Mouse (Mus musculus) MEL (cell line): ENCODE data around the gene Gsk3b. TPM values are rescaled to one million over a fixed set of nuclear protein-coding genes. Genes with fewer than 3 reads are reported as not detected.

Experiments
- DNase-seq: peaks from one replicate; pipeline ENCODE4 v3.0.0; 2011; ENCODE audit warnings: low read depth, low spot score
- H3K27ac ChIP-seq: 2 replicates; pipeline ENCODE4 v1.5.1; 2012; ENCODE audit warnings: low read depth, mild to moderate bottlenecking, control low read depth, low read length, moderate library complexity; ENCODE audit not compliant: control insufficient read depth
- H3K27me3 ChIP-seq, 2 experiments: fragments of 150-350 bp in 1 of 2; sonication (generic) in 1 of 2; 2 replicates each; pipeline ENCODE4 v1.6.1; 2012; ENCODE audit warnings: low read length in 2 of 2, mild to moderate bottlenecking in 2 of 2, improper control_type of control experiment in 1 of 2, moderate library complexity in 1 of 2; ENCODE audit not compliant: insufficient read depth in 2 of 2, control insufficient read depth in 1 of 2
- H3K36me3 ChIP-seq, 2 experiments: 2 replicates each; pipeline ENCODE4 v1.6.1; 2012 to 2014; ENCODE audit warnings: low read length in 2 of 2, improper control_type of control experiment in 1 of 2, inconsistent platforms in 1 of 2, mild to moderate bottlenecking in 1 of 2; ENCODE audit not compliant: insufficient read depth in 2 of 2, control insufficient read depth in 1 of 2
- H3K4me1 ChIP-seq, 2 experiments: fragments of 150-350 bp in 1 of 2; sonication (generic) in 1 of 2; 2 replicates each; pipeline ENCODE4 v1.6.1; 2012; ENCODE audit warnings: low read length in 2 of 2, improper control_type of control experiment in 1 of 2, mild to moderate bottlenecking in 1 of 2; ENCODE audit not compliant: insufficient read depth in 2 of 2, control insufficient read depth in 1 of 2
- H3K4me3 ChIP-seq, 2 experiments: fragments of 150-350 bp in 1 of 2; sonication (generic) in 1 of 2; 2 replicates each; pipeline ENCODE4 v1.5.1; 2012; ENCODE audit warnings: low read depth in 2 of 2, low read length in 2 of 2, mild to moderate bottlenecking in 2 of 2, moderate library complexity in 2 of 2, control low read depth in 1 of 2, improper control_type of control experiment in 1 of 2; ENCODE audit not compliant: control insufficient read depth in 1 of 2, insufficient read depth in 1 of 2
- H3K79me2 ChIP-seq: 2 replicates; pipeline ENCODE4 v1.6.1; 2012; ENCODE audit warnings: mild to moderate bottlenecking, low read length, moderate library complexity; ENCODE audit not compliant: control insufficient read depth, poor library complexity, insufficient read depth
- H3K9ac ChIP-seq: 2 replicates; pipeline ENCODE4 v1.6.1; 2012; ENCODE audit warnings: low read depth, mild to moderate bottlenecking, control low read depth, low read length, moderate library complexity; ENCODE audit not compliant: control insufficient read depth, poor library complexity, severe bottlenecking
- H3K9me3 ChIP-seq: fragments of 150-350 bp; sonication (generic); replicated peaks from 2 replicates; pipeline ENCODE4 v1.6.1; 2012; ENCODE audit warnings: mild to moderate bottlenecking, low read length, improper control_type of control experiment, moderate library complexity; ENCODE audit not compliant: insufficient read depth
- CHD2 ChIP-seq: IDR thresholded peaks from 2 replicates; pipeline ENCODE4 v1.6.1; 2011; ENCODE audit warnings: low read length, improper control_type of control experiment
- CTCF ChIP-seq, 3 experiments: IDR thresholded peaks in 2 of 3; conservative IDR thresholded peaks in 1 of 3; 2 replicates each; pipeline ENCODE4 v1.5.1; 2011 to 2012; ENCODE audit warnings: low read length in 3 of 3, low read depth in 2 of 3, mild to moderate bottlenecking in 2 of 3, improper control_type of control experiment in 1 of 3, inconsistent platforms in 1 of 3, mixed read lengths in 1 of 3, moderate library complexity in 1 of 3; ENCODE audit not compliant: control insufficient read depth in 1 of 3, insufficient read depth in 1 of 3, poor library complexity in 1 of 3, severe bottlenecking in 1 of 3
- ELF1 ChIP-seq: IDR thresholded peaks from 2 replicates; pipeline ENCODE4 v1.6.1; 2014; ENCODE audit warnings: low read depth, mild to moderate bottlenecking, inconsistent platforms, low read length, improper control_type of control experiment, moderate library complexity
- GABPA ChIP-seq: IDR thresholded peaks from 2 replicates; pipeline ENCODE4 v1.6.1; 2012; ENCODE audit warnings: low read depth, mild to moderate bottlenecking, inconsistent platforms, low read length, improper control_type of control experiment, moderate library complexity
- GATA1 ChIP-seq: IDR thresholded peaks from 2 replicates; pipeline ENCODE4 v1.6.1; 2011; ENCODE audit warnings: low read depth, low read length, improper control_type of control experiment
- HCFC1 ChIP-seq: IDR thresholded peaks from 2 replicates; pipeline ENCODE4 v1.6.1; 2012; ENCODE audit warnings: low read depth, mild to moderate bottlenecking, inconsistent platforms, low read length, improper control_type of control experiment, moderate library complexity
- JUND ChIP-seq: IDR thresholded peaks from 2 replicates; pipeline ENCODE4 v1.6.1; 2011; ENCODE audit warnings: low read depth, mild to moderate bottlenecking, improper control_type of control experiment, low read length
- MAFK ChIP-seq: IDR thresholded peaks from 2 replicates; pipeline ENCODE4 v1.6.1; 2011; ENCODE audit warnings: low read depth, mild to moderate bottlenecking, low read length, improper control_type of control experiment, borderline replicate concordance
- MAX ChIP-seq: IDR thresholded peaks from 2 replicates; pipeline ENCODE4 v1.6.1; 2011; ENCODE audit warnings: low read length, improper control_type of control experiment
- NRF1 ChIP-seq: IDR thresholded peaks from 2 replicates; pipeline ENCODE4 v1.6.1; 2014; ENCODE audit warnings: low read depth, mild to moderate bottlenecking, inconsistent platforms, low read length, improper control_type of control experiment, moderate library complexity; ENCODE audit not compliant: poor library complexity, insufficient read depth, severe bottlenecking
- POLR2AphosphoS2 ChIP-seq: IDR thresholded peaks from 2 replicates; pipeline ENCODE4 v1.6.1; 2011; ENCODE audit warnings: low read length, improper control_type of control experiment
- POLR2AphosphoS5 ChIP-seq: IDR thresholded peaks from 2 replicates; pipeline ENCODE4 v1.6.1; 2012; ENCODE audit warnings: low read depth, borderline replicate concordance, mild to moderate bottlenecking, inconsistent platforms, low read length, moderate library complexity, mixed read lengths
- RCOR1 ChIP-seq: IDR thresholded peaks from 2 replicates; pipeline ENCODE4 v1.6.1; 2012; ENCODE audit warnings: low read depth, mild to moderate bottlenecking, inconsistent platforms, low read length, improper control_type of control experiment
- SIN3A ChIP-seq: IDR thresholded peaks from 2 replicates; pipeline ENCODE4 v1.6.1; 2012; ENCODE audit warnings: low read length, improper control_type of control experiment, inconsistent platforms
- SMC3 ChIP-seq: IDR thresholded peaks from 2 replicates; pipeline ENCODE4 v1.6.1; 2011; ENCODE audit warnings: low read depth, low read length, improper control_type of control experiment
- TBP ChIP-seq: IDR thresholded peaks from 2 replicates; pipeline ENCODE4 v1.8.0; 2011; ENCODE audit warnings: low read depth, low read length, improper control_type of control experiment
- USF2 ChIP-seq, 2 experiments: IDR thresholded peaks; 2 replicates each; pipeline ENCODE4 v1.6.1; 2011 to 2012; ENCODE audit warnings: improper control_type of control experiment in 2 of 2, low read length in 2 of 2, borderline replicate concordance in 1 of 2, inconsistent platforms in 1 of 2, low read depth in 1 of 2, mild to moderate bottlenecking in 1 of 2; ENCODE audit not compliant: insufficient read depth in 1 of 2
- ZKSCAN1 ChIP-seq: IDR thresholded peaks from 2 replicates; pipeline ENCODE4 v1.6.1; 2012; ENCODE audit warnings: low read depth, mild to moderate bottlenecking, inconsistent platforms, low read length, improper control_type of control experiment, moderate library complexity
- ZMIZ1 ChIP-seq: IDR thresholded peaks from 2 replicates; pipeline ENCODE4 v1.6.1; 2012; ENCODE audit warnings: low read depth, mild to moderate bottlenecking, inconsistent platforms, low read length, improper control_type of control experiment, moderate library complexity
- ZNF384 ChIP-seq: IDR thresholded peaks from 2 replicates; pipeline ENCODE4 v1.6.1; 2012; ENCODE audit warnings: low read depth, mild to moderate bottlenecking, inconsistent platforms, low read length, improper control_type of control experiment
- polyA plus RNA-seq, 2 experiments: library from polyadenylated mRNA; stranded (reverse) in 1 of 2; unstranded in 1 of 2; fragments of >175 nt in 1 of 2; fragments of >200 nt in 1 of 2; gene quantifications; 2 replicates each; pipeline versions ENCODE4 v1.2.1 to v1.2.4; 2012; ENCODE audit warnings: low replicate concordance in 2 of 2, low read depth in 1 of 2; ENCODE audit not compliant: insufficient read length in 2 of 2, insufficient read depth in 1 of 2, missing spikeins in 1 of 2
- total RNA-seq: library from RNA; depleted of rRNA; stranded (reverse); fragments of 300-350 nt; gene quantifications from 2 replicates; pipeline ENCODE4 v1.2.3, GENCODE M21; 2012

The Gsk3b gene
- total and polyA plus RNA-seq, 3 experiments: 8.8 to 20.1 TPM; not detected in 1

DNA sequence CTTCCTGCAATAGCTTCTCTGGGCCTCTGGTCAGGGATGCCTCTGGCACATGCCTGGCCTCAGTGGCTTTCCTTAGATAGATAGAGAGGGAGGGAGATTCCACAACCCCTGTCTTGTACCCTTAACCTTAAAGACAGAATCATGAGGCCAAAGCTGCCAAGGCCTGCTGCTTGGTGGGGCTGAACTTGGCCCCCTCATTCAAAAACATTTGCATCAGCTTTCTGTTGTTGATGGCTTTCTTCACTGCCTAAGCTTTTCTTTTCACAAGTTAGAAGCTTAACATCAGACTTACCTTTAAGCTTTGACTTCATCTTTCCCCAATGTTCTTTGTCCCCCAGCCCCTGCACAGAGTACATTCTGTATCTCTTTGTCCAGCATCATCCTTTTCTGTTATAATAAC, 61.8 kb downstream of the Gsk3b start:
- H3K4me1 ChIP-seq: no peaks in the 10 kb centered on the region
- TF ChIP-seq MAFK (no peak), CTCF (IDR thresholded peaks at IDR 0.05 in 2 of 3, conservative IDR thresholded peaks at IDR 0.05 in 1 of 3; ENCODE audit: control insufficient read depth in 1 of 3, insufficient read depth in 1 of 3, low read depth in 2 of 3, low read length in 3 of 3, poor library complexity in 1 of 3, severe bottlenecking in 1 of 3) (no peak), GATA1 (no peak)
- no peak for DNase-seq
- no peak overlapping the region for H3K4me3 ChIP-seq
- no peaks in the 10 kb centered on the region for H3K9me3 ChIP-seq
- peaks cover 0 to 10% of the 10 kb centered on the region in 2 experiments; a peak in 2 of 4 replicates for H3K36me3 ChIP-seq
- peaks cover 3% of the 10 kb centered on the region; the same call in 1 of the 2 replicates for H3K79me2 ChIP-seq
- H3K9ac ChIP-seq: no peak overlapping the region
- no peaks in the 10 kb centered on the region for H3K27me3 ChIP-seq
- no peak overlapping the region for H3K27ac ChIP-seq

DNA sequence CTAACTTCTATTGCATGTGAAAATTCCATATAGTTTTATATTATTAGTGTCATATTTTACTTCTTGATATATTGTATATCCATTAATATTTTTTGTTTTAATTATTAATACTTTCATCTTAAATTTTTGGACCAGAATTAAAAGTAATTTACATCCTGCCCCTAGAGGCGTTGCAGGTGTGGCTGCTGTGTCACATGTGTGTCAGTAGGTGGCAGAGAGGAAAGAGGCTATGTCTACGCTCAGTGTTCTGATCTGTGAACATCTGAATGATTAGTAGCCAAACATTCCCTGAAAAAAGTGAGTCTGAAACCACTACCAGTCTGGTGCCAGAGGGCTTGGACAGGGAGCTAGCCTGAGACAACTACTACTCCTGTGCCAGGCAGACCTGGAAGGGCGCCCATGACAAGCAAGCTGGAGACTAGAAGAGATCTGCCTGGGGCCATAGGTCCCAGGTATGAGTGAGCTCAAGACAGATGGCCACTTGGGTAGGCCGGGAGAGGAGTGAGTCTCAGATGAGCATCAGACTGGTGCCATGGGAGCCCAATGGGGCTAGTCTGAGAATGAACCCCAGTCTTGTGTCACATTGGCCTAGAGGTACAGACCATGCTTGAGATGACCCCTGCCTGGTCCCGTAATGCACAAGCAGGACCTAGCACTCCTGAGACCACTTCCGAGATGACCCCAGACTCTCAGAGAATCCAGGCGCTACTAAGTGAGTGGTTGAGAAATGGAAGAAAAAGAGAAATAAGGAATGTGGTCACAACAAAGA, 69.2 kb downstream of the Gsk3b start:
- H3K4me3 ChIP-seq: no peak overlapping the region
- no peaks in the 10 kb centered on the region for H3K27me3 ChIP-seq
- no peak for TF ChIP-seq SIN3A
- TF ChIP-seq HCFC1: no peak
- TF ChIP-seq POLR2AphosphoS5: no peak
- no peak for TF ChIP-seq MAX
- no peak overlapping the region for H3K9ac ChIP-seq
- H3K9me3 ChIP-seq: no peaks in the 10 kb centered on the region
- no peak for DNase-seq
- no peak overlapping the region for H3K27ac ChIP-seq
- H3K4me1 ChIP-seq: no peaks in the 10 kb centered on the region; a peak in 1 of 4 replicates
- peaks cover 15% of the 10 kb centered on the region; the same call in 1 of the 2 replicates for H3K79me2 ChIP-seq
- peaks cover 2 to 3% of the 10 kb centered on the region in 2 experiments; a peak in 3 of 4 replicates for H3K36me3 ChIP-seq

DNA sequence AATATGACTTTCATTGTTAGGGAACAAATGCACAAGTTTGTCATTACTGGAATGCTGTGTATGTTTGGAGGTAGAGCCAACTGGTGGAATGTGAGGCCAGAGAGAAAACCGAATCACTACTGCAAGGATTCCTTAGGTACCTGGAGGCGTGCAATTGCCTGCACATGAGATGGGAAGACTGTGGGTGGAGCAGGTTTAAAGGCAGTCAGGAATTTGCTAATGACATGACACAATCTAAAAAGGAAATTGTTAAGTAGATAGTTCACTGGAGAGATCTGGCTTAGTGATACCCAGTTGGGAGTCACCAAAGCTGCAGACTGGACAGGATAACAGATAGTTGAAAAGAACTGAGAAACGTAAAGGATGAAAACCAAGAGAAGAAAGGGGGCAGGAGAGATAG, 73.2 kb downstream of the Gsk3b start:
- Histone ChIP-seq H3K36me3 (peaks cover 2 to 3% of the 10 kb centered on the region in 2 experiments), H3K4me1 (no peaks in the 10 kb centered on the region; a peak in 1 of 4 replicates), H3K79me2 (peaks cover 14% of the 10 kb centered on the region; the same call in 1 of the 2 replicates), H3K9me3 (no peaks in the 10 kb centered on the region), H3K27me3 (no peaks in the 10 kb centered on the region), H3K9ac (no peak overlapping the region), H3K4me3 (no peak overlapping the region), H3K27ac (no peak overlapping the region)
- no peak for DNase-seq
- TF ChIP-seq RCOR1: no peak
- no peak for TF ChIP-seq NRF1
- TF ChIP-seq POLR2AphosphoS2: no peak
- TF ChIP-seq TBP: no peak
- TF ChIP-seq SMC3: no peak
- no peak for TF ChIP-seq GABPA
- no peak for TF ChIP-seq ZMIZ1
- TF ChIP-seq USF2 (IDR thresholded peaks at IDR 0.05; ENCODE audit: borderline replicate concordance in 1 of 2, insufficient read depth in 1 of 2, low read depth in 1 of 2, low read length in 2 of 2): no peak
- no peak for TF ChIP-seq CHD2
- no peak for TF ChIP-seq ZNF384
- no peak for TF ChIP-seq ZKSCAN1
- no peak for TF ChIP-seq ELF1
- TF ChIP-seq JUND: no peak
- no peak for TF ChIP-seq HCFC1
